Mouse (Mus musculus) retina, postnatal 1 day (tissue): ENCODE measurements at regions not wholly inside any gene's neighbourhood (a gene's known extent, or its start where the extent isn't known, plus 50 kb on each side); places are given as distances from the start of the nearest gene placed in this dataset.

Experiments used
- DNase-seq: peaks from one replicate; pipeline ENCODE4 v3.0.0-alpha.2; 2012

GRCm38 (mm10) chr17:63803599-63803998 is 59.3 kb upstream of the Fer start:
- DNase-seq: peak; percentile 73

GRCm38 (mm10) chr17:63804416-63804815 is 58.4 kb upstream of the Fer start:
- DNase-seq: no peak

GRCm38 (mm10) chr17:63806360-63806759 is 56.5 kb upstream of the Fer start:
- no peak for DNase-seq

GRCm38 (mm10) chr17:63807590-63808228 is 55.2 kb upstream of the Fer start:
- DNase-seq: peak; percentile 85

GRCm38 (mm10) chr17:63808756-63809155 is 54.1 kb upstream of the Fer start:
- no peak for DNase-seq

GRCm38 (mm10) chr17:63811246-63811785 is 51.5 kb upstream of the Fer start:
- DNase-seq: no peak

GRCm38 (mm10) chr17:63812586-63812985 is 50.3 kb upstream of the Fer start:
- DNase-seq: peak; percentile 60
